Mouse (Mus musculus) G1E (cell line): ENCODE results near the gene Tsg101. TPM values are rescaled to one million over a fixed set of nuclear protein-coding genes. Genes with fewer than 3 reads are reported as not detected.

Experiments used
- ATAC-seq: 2 replicates; pipeline ENCODE4 v1.8.0; 2016; ENCODE audit warnings: mild to moderate bottlenecking; ENCODE audit not compliant: insufficient number of reproducible peaks, poor library complexity, low FRiP score, severe bottlenecking; ENCODE audit errors: extremely low read depth
- DNase-seq: peaks from one replicate; pipeline ENCODE4 v3.0.0; 2012; ENCODE audit warnings: low spot score
- H3K27me3 ChIP-seq: 2 replicates; pipeline ENCODE4 v1.6.1; 2012; ENCODE audit warnings: mild to moderate bottlenecking, low read length, inconsistent platforms; ENCODE audit not compliant: insufficient read depth
- H3K36me3 ChIP-seq: replicated peaks from 2 replicates; pipeline ENCODE3; 2012; ENCODE audit warnings: mild to moderate bottlenecking, inconsistent platforms
- H3K4me1 ChIP-seq: 2 replicates; pipeline ENCODE4 v1.6.1; 2012; ENCODE audit warnings: low read depth, low read length, inconsistent platforms, mixed read lengths; ENCODE audit not compliant: insufficient read depth
- H3K4me3 ChIP-seq: 2 replicates; pipeline ENCODE4 v1.5.1; 2012; ENCODE audit warnings: low read depth, mild to moderate bottlenecking, inconsistent platforms, low read length, moderate library complexity, mixed read lengths
- H3K9me3 ChIP-seq: replicated peaks from 2 replicates; pipeline ENCODE4 v1.6.1; 2012; ENCODE audit warnings: inconsistent platforms
- CTCF ChIP-seq: IDR thresholded peaks from 2 replicates; pipeline ENCODE4 v1.5.1; 2012; ENCODE audit warnings: low read depth, low read length, inconsistent platforms, mixed read lengths
- GATA1 ChIP-seq: IDR thresholded peaks from 2 replicates; pipeline ENCODE4 v1.6.1; 2012; ENCODE audit warnings: borderline replicate concordance, low read length, inconsistent platforms, mixed read lengths
- GATA2 ChIP-seq: IDR thresholded peaks from 2 replicates; pipeline ENCODE4 v1.6.1; 2012; ENCODE audit warnings: low read depth, low read length, inconsistent platforms, borderline replicate concordance
- POLR2AphosphoS5 ChIP-seq: IDR thresholded peaks from 2 replicates; pipeline ENCODE4 v1.6.1; 2012; ENCODE audit warnings: low read depth, low read length, inconsistent platforms; ENCODE audit not compliant: insufficient replicate concordance
- TAL1 ChIP-seq: conservative IDR thresholded peaks from 2 replicates; pipeline ENCODE4 v1.6.1; 2012; ENCODE audit warnings: low read depth, low read length, inconsistent platforms, mixed read lengths
- polyA plus RNA-seq: library from polyadenylated mRNA; stranded (reverse); fragments of >175 nt; gene quantifications from 2 replicates; pipeline ENCODE4 v1.2.3, GENCODE M21; 2012
- total RNA-seq, 2 experiments: library from RNA; stranded (forward) in 1 of 2; stranded (reverse) in 1 of 2; fragments of 200-1000 nt in 1 of 2; fragments of >200 nt in 1 of 2; fragmentation: Nextera tagmentation in 1 of 2; gene quantifications; 2 replicates each; pipeline ENCODE4 v1.2.3; 2014 to 2017

Tsg101 gene
- total and polyA plus RNA-seq, 3 experiments, result 42.9 to 166 (median 50.9) TPM

DNA sequence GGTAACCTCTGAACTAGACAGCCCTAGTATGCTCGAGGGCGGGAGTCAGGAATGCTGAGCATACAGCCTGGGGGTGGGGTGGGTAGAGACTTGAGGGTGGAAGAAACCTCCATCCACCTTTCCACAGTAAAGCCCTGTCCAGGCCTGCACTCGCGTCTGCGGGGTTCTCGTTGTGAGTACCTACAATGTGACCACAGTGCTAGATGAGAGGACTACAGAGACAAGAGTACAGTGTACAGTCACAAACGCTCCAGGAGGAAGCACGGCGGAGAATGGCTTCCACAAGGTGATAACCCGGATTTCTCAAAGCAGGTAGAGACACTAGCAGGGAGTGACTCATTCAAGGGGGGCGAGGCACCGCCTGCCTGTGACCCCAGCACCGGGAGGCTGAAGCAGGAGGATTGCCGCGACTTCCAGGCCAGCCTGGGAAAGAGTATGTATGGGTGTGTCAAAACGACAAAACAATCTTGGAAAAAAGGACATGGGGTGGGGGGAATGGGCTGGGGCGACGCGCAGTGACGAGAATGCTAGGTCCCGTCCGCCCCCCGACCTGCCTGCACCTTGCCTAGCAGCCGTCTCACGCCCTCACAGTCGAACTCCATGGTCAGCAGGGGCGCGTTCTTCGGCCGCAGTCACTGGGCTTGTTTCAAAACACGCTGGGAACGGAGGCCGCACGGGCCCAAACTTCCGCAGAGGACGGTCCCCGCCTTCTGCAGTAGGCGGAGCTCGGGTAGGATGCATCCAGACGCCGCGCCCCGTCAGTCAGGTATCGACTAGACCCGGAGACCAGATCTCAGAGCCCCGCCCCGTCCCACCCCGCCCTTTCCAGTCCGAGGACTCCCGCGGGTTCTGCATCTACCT is 38.3 kb upstream of the Tsg101 start, which contains the start of gene Uevld:
TSS of gene Uevld (minus strand) at position 697 of the 861 bp plus-strand sequence.
- ATAC-seq (peak; percentile 84), DNase-seq (peak; percentile 80)
- H3K9me3 ChIP-seq, result no peaks in the 10 kb centered on the region
- peaks cover 22% of the 10 kb centered on the region for H3K27me3 ChIP-seq
- H3K36me3 ChIP-seq, result peaks cover 31% of the 10 kb centered on the region
- peaks cover 30% of the 10 kb centered on the region for H3K4me1 ChIP-seq
- peak within 1 kb of the TSS; percentile 88 for H3K4me3 ChIP-seq
- TF ChIP-seq GATA1 (no peak), CTCF (no peak), TAL1 (no peak), GATA2 (no peak), POLR2AphosphoS5 (no peak)

DNA sequence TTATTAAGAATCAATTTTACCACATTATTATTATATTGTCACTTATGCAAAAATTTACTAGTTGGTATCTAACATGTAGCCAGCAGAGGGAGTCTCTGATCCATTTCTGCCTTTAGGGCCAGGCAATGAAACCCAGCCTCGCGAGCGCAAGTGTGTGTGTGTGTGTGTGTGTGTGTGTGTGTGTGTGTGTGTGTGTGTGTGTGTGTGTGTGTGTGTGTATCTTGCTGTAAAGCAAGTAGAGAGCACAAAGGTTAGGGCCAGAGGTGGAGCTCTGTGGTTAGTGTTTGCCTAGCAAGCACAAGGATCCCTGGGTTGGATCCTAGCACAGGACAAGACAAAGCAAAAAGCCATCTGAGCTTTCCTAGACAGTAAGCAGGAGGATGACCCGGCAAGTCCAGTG is 16.1 kb upstream of the Tsg101 start:
- DNase-seq, result no peak
- no peaks in the 10 kb centered on the region for H3K27me3 ChIP-seq
- H3K9me3 ChIP-seq, result no peaks in the 10 kb centered on the region
- no peak overlapping the region for H3K4me3 ChIP-seq
- no peaks in the 10 kb centered on the region for H3K4me1 ChIP-seq
- no peak for TF ChIP-seq GATA2
- no peak for TF ChIP-seq CTCF
- no peak for TF ChIP-seq GATA1
- TF ChIP-seq TAL1, result no peak
- no peak for TF ChIP-seq POLR2AphosphoS5
- H3K36me3 ChIP-seq, result peaks cover 72% of the 10 kb centered on the region
- peak; percentile 22; the same call in 1 of the 2 replicates for ATAC-seq

DNA sequence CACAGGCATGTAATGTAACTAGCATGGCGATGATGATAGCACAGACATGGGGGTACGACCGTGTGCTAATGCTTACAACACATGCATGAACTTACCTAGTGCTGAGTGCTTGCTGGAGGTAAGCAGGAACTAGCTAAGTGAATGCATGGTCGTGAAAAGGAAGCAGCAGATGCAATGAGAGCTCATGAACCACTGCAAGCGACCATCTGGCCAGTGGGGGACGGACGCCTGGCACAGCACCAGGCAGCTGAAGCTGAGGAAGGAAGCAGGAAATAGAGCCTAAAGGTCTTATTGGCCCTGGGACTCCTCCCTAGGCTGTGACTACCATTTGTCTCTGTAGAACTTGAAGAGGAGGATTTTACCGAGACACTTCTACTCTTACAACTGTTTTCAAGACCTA is 15.0 kb upstream of the Tsg101 start:
- Histone ChIP-seq H3K4me3 (no peak overlapping the region), H3K4me1 (no peaks in the 10 kb centered on the region), H3K9me3 (no peaks in the 10 kb centered on the region), H3K27me3 (no peaks in the 10 kb centered on the region), H3K36me3 (peaks cover 69% of the 10 kb centered on the region)
- no peak for ATAC-seq
- no peak for DNase-seq
- no peak for TF ChIP-seq GATA2
- TF ChIP-seq CTCF, result no peak
- no peak for TF ChIP-seq TAL1
- TF ChIP-seq POLR2AphosphoS5, result no peak
- TF ChIP-seq GATA1, result no peak

- Histone ChIP-seq H3K9me3 (no peaks in the 10 kb centered on the region), H3K4me1 (no peaks in the 10 kb centered on the region), H3K27me3 (no peaks in the 10 kb centered on the region), H3K36me3 (peaks cover 62% of the 10 kb centered on the region), H3K4me3 (no peak overlapping the region)
- TF ChIP-seq POLR2AphosphoS5, result no peak
- no peak for TF ChIP-seq GATA1
- no peak for TF ChIP-seq CTCF
- no peak for TF ChIP-seq GATA2
- TF ChIP-seq TAL1, result no peak
- ATAC-seq (no peak), DNase-seq (no peak)
Measured at GRCm38 (mm10) chr7:46931370-46931769, 11.6 kb upstream of the Tsg101 start.

- no peak for ATAC-seq
- Histone ChIP-seq H3K4me1 (no peaks in the 10 kb centered on the region), H3K9me3 (no peaks in the 10 kb centered on the region), H3K4me3 (no peak overlapping the region), H3K36me3 (peaks cover 40% of the 10 kb centered on the region), H3K27me3 (no peaks in the 10 kb centered on the region)
- no peak for TF ChIP-seq POLR2AphosphoS5
- no peak for TF ChIP-seq TAL1
- TF ChIP-seq GATA1, result no peak
- TF ChIP-seq GATA2, result no peak
- no peak for TF ChIP-seq CTCF
- no peak for DNase-seq
Measured at GRCm38 (mm10) chr7:46928291-46928690, 8.5 kb upstream of the Tsg101 start.

- ATAC-seq (no peak), DNase-seq (no peak)
- Histone ChIP-seq H3K4me3 (no peak overlapping the region), H3K4me1 (peaks cover 18% of the 10 kb centered on the region), H3K36me3 (peaks cover 20% of the 10 kb centered on the region), H3K9me3 (no peaks in the 10 kb centered on the region), H3K27me3 (no peaks in the 10 kb centered on the region)
- no peak for TF ChIP-seq GATA1
- TF ChIP-seq TAL1, result no peak
- TF ChIP-seq POLR2AphosphoS5, result no peak
- no peak for TF ChIP-seq GATA2
Measured at GRCm38 (mm10) chr7:46922075-46922474, 2.3 kb upstream of the Tsg101 start.
